Mouse (Mus musculus) MEL (cell line): ENCODE measurements around the gene Gfra4. TPM values are rescaled to one million over a fixed set of nuclear protein-coding genes. Genes with fewer than 3 reads are reported as not detected.

ENCODE experiments used
- DNase-seq: peaks from one replicate; pipeline ENCODE4 v3.0.0; 2011; ENCODE audit warnings: low read depth, low spot score
- H3K27ac ChIP-seq: 2 replicates; pipeline ENCODE4 v1.5.1; 2012; ENCODE audit warnings: low read depth, mild to moderate bottlenecking, control low read depth, low read length, moderate library complexity; ENCODE audit not compliant: control insufficient read depth
- H3K27me3 ChIP-seq, 2 experiments: fragments of 150-350 bp in 1 of 2; sonication (generic) in 1 of 2; 2 replicates each; pipeline ENCODE4 v1.6.1; 2012; ENCODE audit warnings: low read length in 2 of 2, mild to moderate bottlenecking in 2 of 2, improper control_type of control experiment in 1 of 2, moderate library complexity in 1 of 2; ENCODE audit not compliant: insufficient read depth in 2 of 2, control insufficient read depth in 1 of 2
- H3K36me3 ChIP-seq, 2 experiments: 2 replicates each; pipeline ENCODE4 v1.6.1; 2012 to 2014; ENCODE audit warnings: low read length in 2 of 2, improper control_type of control experiment in 1 of 2, inconsistent platforms in 1 of 2, mild to moderate bottlenecking in 1 of 2; ENCODE audit not compliant: insufficient read depth in 2 of 2, control insufficient read depth in 1 of 2
- H3K4me1 ChIP-seq, 2 experiments: fragments of 150-350 bp in 1 of 2; sonication (generic) in 1 of 2; 2 replicates each; pipeline ENCODE4 v1.6.1; 2012; ENCODE audit warnings: low read length in 2 of 2, improper control_type of control experiment in 1 of 2, mild to moderate bottlenecking in 1 of 2; ENCODE audit not compliant: insufficient read depth in 2 of 2, control insufficient read depth in 1 of 2
- H3K4me3 ChIP-seq, 2 experiments: fragments of 150-350 bp in 1 of 2; sonication (generic) in 1 of 2; 2 replicates each; pipeline ENCODE4 v1.5.1; 2012; ENCODE audit warnings: low read depth in 2 of 2, low read length in 2 of 2, mild to moderate bottlenecking in 2 of 2, moderate library complexity in 2 of 2, control low read depth in 1 of 2, improper control_type of control experiment in 1 of 2; ENCODE audit not compliant: control insufficient read depth in 1 of 2, insufficient read depth in 1 of 2
- H3K79me2 ChIP-seq: 2 replicates; pipeline ENCODE4 v1.6.1; 2012; ENCODE audit warnings: mild to moderate bottlenecking, low read length, moderate library complexity; ENCODE audit not compliant: control insufficient read depth, poor library complexity, insufficient read depth
- H3K9ac ChIP-seq: 2 replicates; pipeline ENCODE4 v1.6.1; 2012; ENCODE audit warnings: low read depth, mild to moderate bottlenecking, control low read depth, low read length, moderate library complexity; ENCODE audit not compliant: control insufficient read depth, poor library complexity, severe bottlenecking
- H3K9me3 ChIP-seq: fragments of 150-350 bp; sonication (generic); replicated peaks from 2 replicates; pipeline ENCODE4 v1.6.1; 2012; ENCODE audit warnings: mild to moderate bottlenecking, low read length, improper control_type of control experiment, moderate library complexity; ENCODE audit not compliant: insufficient read depth
- CTCF ChIP-seq, 3 experiments: IDR thresholded peaks in 2 of 3; conservative IDR thresholded peaks in 1 of 3; 2 replicates each; pipeline ENCODE4 v1.5.1; 2011 to 2012; ENCODE audit warnings: low read length in 3 of 3, low read depth in 2 of 3, mild to moderate bottlenecking in 2 of 3, improper control_type of control experiment in 1 of 3, inconsistent platforms in 1 of 3, mixed read lengths in 1 of 3, moderate library complexity in 1 of 3; ENCODE audit not compliant: control insufficient read depth in 1 of 3, insufficient read depth in 1 of 3, poor library complexity in 1 of 3, severe bottlenecking in 1 of 3
- E2F4 ChIP-seq: IDR thresholded peaks from 2 replicates; pipeline ENCODE4 v1.6.1; 2011; ENCODE audit warnings: low read depth, low read length, improper control_type of control experiment, borderline replicate concordance
- EP300 ChIP-seq, 2 experiments: IDR thresholded peaks; 2 replicates each; pipeline ENCODE4 v1.6.1; 2011; ENCODE audit warnings: improper control_type of control experiment in 2 of 2, low read length in 2 of 2, low read depth in 1 of 2, mild to moderate bottlenecking in 1 of 2
- GATA1 ChIP-seq: IDR thresholded peaks from 2 replicates; pipeline ENCODE4 v1.6.1; 2011; ENCODE audit warnings: low read depth, low read length, improper control_type of control experiment
- HCFC1 ChIP-seq: IDR thresholded peaks from 2 replicates; pipeline ENCODE4 v1.6.1; 2012; ENCODE audit warnings: low read depth, mild to moderate bottlenecking, inconsistent platforms, low read length, improper control_type of control experiment, moderate library complexity
- JUND ChIP-seq: IDR thresholded peaks from 2 replicates; pipeline ENCODE4 v1.6.1; 2011; ENCODE audit warnings: low read depth, mild to moderate bottlenecking, improper control_type of control experiment, low read length
- MYB ChIP-seq: IDR thresholded peaks from 2 replicates; pipeline ENCODE4 v1.6.1; 2011; ENCODE audit warnings: mild to moderate bottlenecking, low read depth, low read length, improper control_type of control experiment
- NELFE ChIP-seq: IDR thresholded peaks from 2 replicates; pipeline ENCODE4 v1.6.1; 2011; ENCODE audit warnings: low read depth, low read length, improper control_type of control experiment
- NRF1 ChIP-seq: IDR thresholded peaks from 2 replicates; pipeline ENCODE4 v1.6.1; 2014; ENCODE audit warnings: low read depth, mild to moderate bottlenecking, inconsistent platforms, low read length, improper control_type of control experiment, moderate library complexity; ENCODE audit not compliant: poor library complexity, insufficient read depth, severe bottlenecking
- POLR2AphosphoS2 ChIP-seq: IDR thresholded peaks from 2 replicates; pipeline ENCODE4 v1.6.1; 2011; ENCODE audit warnings: low read length, improper control_type of control experiment
- POLR2AphosphoS5 ChIP-seq: IDR thresholded peaks from 2 replicates; pipeline ENCODE4 v1.6.1; 2012; ENCODE audit warnings: low read depth, borderline replicate concordance, mild to moderate bottlenecking, inconsistent platforms, low read length, moderate library complexity, mixed read lengths
- RCOR1 ChIP-seq: IDR thresholded peaks from 2 replicates; pipeline ENCODE4 v1.6.1; 2012; ENCODE audit warnings: low read depth, mild to moderate bottlenecking, inconsistent platforms, low read length, improper control_type of control experiment
- TAL1 ChIP-seq: IDR thresholded peaks from 2 replicates; pipeline ENCODE4 v1.6.1; 2012; ENCODE audit warnings: mild to moderate bottlenecking, inconsistent platforms, low read length, moderate library complexity, mixed read lengths
- TCF12 ChIP-seq: IDR thresholded peaks from 2 replicates; pipeline ENCODE4 v1.6.1; 2014; ENCODE audit warnings: low read depth, mild to moderate bottlenecking, inconsistent platforms, low read length, improper control_type of control experiment, moderate library complexity
- UBTF ChIP-seq: IDR thresholded peaks from 2 replicates; pipeline ENCODE4 v1.6.1; 2012; ENCODE audit warnings: low read depth, mild to moderate bottlenecking, inconsistent platforms, low read length, improper control_type of control experiment, moderate library complexity, borderline replicate concordance; ENCODE audit not compliant: insufficient read depth
- USF1 ChIP-seq: IDR thresholded peaks from 2 replicates; pipeline ENCODE4 v1.6.1; 2014; ENCODE audit warnings: low read depth, mild to moderate bottlenecking, inconsistent platforms, low read length, improper control_type of control experiment, moderate library complexity
- ZMIZ1 ChIP-seq: IDR thresholded peaks from 2 replicates; pipeline ENCODE4 v1.6.1; 2012; ENCODE audit warnings: low read depth, mild to moderate bottlenecking, inconsistent platforms, low read length, improper control_type of control experiment, moderate library complexity
- polyA plus RNA-seq, 2 experiments: library from polyadenylated mRNA; stranded (reverse) in 1 of 2; unstranded in 1 of 2; fragments of >175 nt in 1 of 2; fragments of >200 nt in 1 of 2; gene quantifications; 2 replicates each; pipeline versions ENCODE4 v1.2.1 to v1.2.4; 2012; ENCODE audit warnings: low replicate concordance in 2 of 2, low read depth in 1 of 2; ENCODE audit not compliant: insufficient read length in 2 of 2, insufficient read depth in 1 of 2, missing spikeins in 1 of 2
- total RNA-seq: library from RNA; depleted of rRNA; stranded (reverse); fragments of 300-350 nt; gene quantifications from 2 replicates; pipeline ENCODE4 v1.2.3, GENCODE M21; 2012

Gfra4 gene
- total and polyA plus RNA-seq, 3 experiments: not detected

GRCm38 (mm10) chr2:131052862-131053418 lies 10.1 kb upstream of the Gfra4 start:
- no peak for TF ChIP-seq E2F4
- no peak for TF ChIP-seq JUND
- TF ChIP-seq POLR2AphosphoS5: no peak; the same call in 1 of the 2 replicates
- no peak for TF ChIP-seq RCOR1
- no peak for TF ChIP-seq CTCF (IDR thresholded peaks at IDR 0.05 in 2 of 3, conservative IDR thresholded peaks at IDR 0.05 in 1 of 3; ENCODE audit: control insufficient read depth in 1 of 3, insufficient read depth in 1 of 3, low read depth in 2 of 3, low read length in 3 of 3, poor library complexity in 1 of 3, severe bottlenecking in 1 of 3)
- TF ChIP-seq TCF12: no peak
- TF ChIP-seq NELFE: no peak
- TF ChIP-seq UBTF: no peak
- no peak for TF ChIP-seq POLR2AphosphoS2
- no peak for TF ChIP-seq ZMIZ1
- TF ChIP-seq EP300 (IDR thresholded peaks at IDR 0.05; ENCODE audit: low read depth in 1 of 2, low read length in 2 of 2): no peak
- Histone ChIP-seq H3K9ac (no peak overlapping the region), H3K27ac (no peak overlapping the region), H3K79me2 (no peaks in the 10 kb centered on the region), H3K27me3 (no peaks in the 10 kb centered on the region), H3K9me3 (no peaks in the 10 kb centered on the region), H3K4me1 (peaks cover 0 to 4% of the 10 kb centered on the region in 2 experiments; a peak in 1 of 4 replicates), H3K4me3 (no peak overlapping the region), H3K36me3 (no peaks in the 10 kb centered on the region)
- no peak for DNase-seq

DNA sequence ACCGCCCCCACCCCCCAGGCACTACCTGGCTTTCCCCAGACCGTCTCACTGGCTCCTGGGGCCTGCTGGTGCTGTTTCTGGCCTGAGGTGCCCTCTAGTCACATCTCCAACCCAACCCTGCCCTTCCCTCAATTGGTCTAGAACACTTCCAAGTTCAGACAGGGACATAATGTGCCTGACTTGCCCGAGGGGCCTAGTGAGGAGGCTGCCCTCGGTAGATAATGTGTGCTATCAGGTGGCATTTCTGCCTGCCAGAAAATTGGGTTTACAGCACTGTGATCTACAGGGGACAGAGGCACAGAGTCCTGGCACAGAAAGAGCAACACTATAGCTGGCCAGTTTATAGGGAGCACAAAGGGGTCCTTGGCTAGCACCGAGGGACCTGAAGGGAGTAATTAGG lies 9.2 kb upstream of the Gfra4 start:
- DNase-seq: no peak
- H3K4me1 ChIP-seq: peaks cover 4% of the 10 kb centered on the region in 2 experiments; a peak in 1 of 4 replicates

More for the DNA sequence above, 9.2 kb upstream of the Gfra4 start:
- no peaks in the 10 kb centered on the region for H3K79me2 ChIP-seq
- no peaks in the 10 kb centered on the region for H3K36me3 ChIP-seq
- TF ChIP-seq NRF1 (no peak), TCF12 (no peak), HCFC1 (no peak), TAL1 (0 out of 2 replicates have a peak, but pooled peaks have one; percentile 25), EP300 (IDR thresholded peaks at IDR 0.05; ENCODE audit: low read depth in 1 of 2, low read length in 2 of 2) (peak; percentile 28 to 68; a peak in 3 of 4 replicates), USF1 (no peak), GATA1 (peak; percentile 32; the same call in 1 of the 2 replicates), NELFE (no peak), MYB (no peak)
- no peaks in the 10 kb centered on the region for H3K27me3 ChIP-seq
- no peak overlapping the region for H3K9ac ChIP-seq
- no peaks in the 10 kb centered on the region for H3K9me3 ChIP-seq
- H3K4me3 ChIP-seq: no peak overlapping the region
- H3K27ac ChIP-seq: no peak overlapping the region
